Mouse (Mus musculus) embryonic stem cell, embryonic (primary cell): ENCODE data around the gene Snai3.

Experiments
- CTCF ChIA-PET, 4 experiments: fragments of 300-600 bp in 2 of 4; fragments of 350-600 bp in 2 of 4; sonication (Branson Sonifier 250); formaldehyde crosslinking; loops; one replicate each; lab custom pipeline; 2022; ENCODE audit warnings: inconsistent platforms in 2 of 4; lab: Charles Lee
- POLR2A ChIA-PET, 4 experiments: fragments of 300-600 bp in 2 of 4; fragments of 350-600 bp in 2 of 4; sonication (Branson Sonifier 250); formaldehyde crosslinking; loops; one replicate each; lab custom pipeline; 2022; ENCODE audit warnings: antibody characterized with exemption in 4 of 4, inconsistent platforms in 1 of 4; lab: Charles Lee

Gene Snai3

DNA sequence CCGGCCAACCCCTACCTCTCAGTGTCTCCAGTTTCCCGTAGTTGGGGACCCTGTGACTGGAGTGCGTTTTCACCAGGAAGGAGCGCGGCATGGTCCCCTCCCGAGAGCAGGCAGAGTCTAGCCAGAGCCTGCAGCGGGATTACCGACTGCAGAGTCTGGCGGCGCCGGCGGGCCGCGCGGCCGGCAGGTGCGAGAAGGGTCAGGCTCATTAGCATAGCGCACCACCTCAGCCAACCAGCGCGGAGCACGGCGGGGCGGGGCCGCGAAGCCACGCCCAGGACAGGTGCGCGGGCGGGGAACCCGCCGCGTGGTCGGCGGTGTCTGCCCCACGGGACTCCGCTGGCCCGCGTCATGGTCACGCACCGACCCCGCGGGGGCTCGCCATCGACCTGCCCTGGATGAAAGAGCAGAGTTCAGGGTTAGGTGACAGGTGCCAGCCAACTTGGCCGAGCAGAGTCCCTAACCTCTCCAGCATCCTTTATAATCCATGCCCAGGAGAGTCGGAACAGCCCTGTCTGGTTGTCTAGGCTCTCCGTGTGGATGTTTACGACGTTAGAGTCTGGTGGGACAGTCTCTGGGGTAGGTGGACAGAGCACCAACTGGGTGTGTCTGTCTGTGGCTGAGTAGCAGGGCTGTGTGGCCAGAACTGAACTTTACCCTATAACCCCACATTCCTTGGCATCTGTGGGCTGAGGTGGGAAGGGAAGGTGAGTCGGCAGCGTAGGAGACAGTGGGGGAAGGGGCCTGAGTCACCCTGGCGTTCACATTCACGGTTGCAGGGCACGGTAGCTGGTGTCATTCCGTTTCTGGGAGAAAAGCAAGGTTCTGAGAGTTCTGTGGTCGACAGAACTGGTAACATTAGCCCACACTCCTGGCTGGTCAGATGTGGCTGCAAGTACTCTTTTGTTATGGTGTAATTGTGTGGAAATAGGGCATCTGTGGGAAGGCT lies at the start of gene Snai3:
Snai3 (minus strand) TSS at position 210 of the 949 bp plus-strand sequence.
- ChIA-PET CTCF (interaction anchor here (0.6 to 1.8 kb wide), 13 partner anchors 8 to 1342 kb away, joined by 3 to 31 read pairs (median 3); partner anchors contain the start of gene Mvd (in 2 of the 4)), POLR2A (interaction anchor here in 3 of 4 experiments (0.6 to 6.8 kb wide), 36 partner anchors 8 to 511 kb away, joined by 3 to 91 read pairs (median 3); partner anchors contain the start of genes Mvd (in 2 of the 3), Cdt1 (in 1 of the 3), Cyba (in 1 of the 3) and Galns (in 1 of the 3))

DNA sequence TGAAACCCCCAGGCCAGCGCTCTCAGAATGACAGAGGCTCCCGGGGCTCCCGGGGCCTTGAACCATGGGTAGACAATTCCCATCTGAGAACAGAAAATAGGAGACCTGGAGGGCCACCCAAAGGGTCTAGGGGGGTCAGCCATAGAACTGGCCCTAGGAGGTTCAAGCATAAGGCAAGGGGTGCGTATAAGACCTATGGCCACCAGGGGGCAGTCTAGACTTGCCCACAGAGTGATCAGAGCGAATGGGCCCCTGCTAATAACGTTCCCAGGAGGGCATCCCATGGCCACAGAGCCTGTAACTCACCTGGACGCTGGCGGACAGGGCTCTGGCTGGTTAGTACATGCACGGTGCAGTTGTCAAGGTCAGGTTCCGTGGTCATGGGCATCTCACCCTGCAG lies 40.3 kb upstream of the Snai3 start:
- ChIA-PET POLR2A (interaction anchor here in 2 of 4 experiments (0.9 to 4.2 kb wide), 9 partner anchors 10 to 110 kb away, joined by 3 to 59 read pairs (median 5); partner anchors contain the start of genes Cdt1 (in 2 of the 2), Galns (in 1 of the 2) and Piezo1 (in 1 of the 2)), CTCF (interaction anchor here in 2 of 4 experiments (0.9 to 5.5 kb wide), 5 partner anchors 10 to 58 kb away, joined by 3 to 35 read pairs (median 3); partner anchors contain the start of genes Piezo1 (in 2 of the 2) and Mvd (in 1 of the 2))

DNA sequence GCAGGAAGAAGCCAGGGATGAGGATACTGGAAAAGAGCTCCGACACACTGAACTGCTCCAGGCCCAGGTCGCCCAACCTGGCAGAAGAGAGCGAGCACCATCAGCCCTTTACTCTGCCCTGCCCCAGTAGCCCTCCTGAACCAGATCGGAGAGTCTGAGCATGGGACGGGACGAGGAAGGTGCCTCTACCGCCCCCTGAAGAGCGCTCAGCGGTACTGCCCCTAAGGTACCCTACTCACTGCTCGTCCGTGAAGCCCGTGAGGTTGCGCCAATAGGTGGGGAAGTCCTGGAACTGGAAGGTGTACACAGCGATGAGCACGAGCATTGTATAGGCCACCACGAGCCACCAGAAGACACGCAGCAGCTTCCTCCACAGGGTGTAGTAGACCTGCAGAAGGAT lies 37.4 kb upstream of the Snai3 start:
- ChIA-PET CTCF (interaction anchor here (0.6 to 2.7 kb wide), 23 partner anchors 10 to 654 kb away, joined by 3 to 14 read pairs (median 4); partner anchors contain the start of gene Piezo1 (in 2 of the 4)), POLR2A (interaction anchor here (0.9 to 4.4 kb wide), 14 partner anchors 9 to 77 kb away, joined by 3 to 28 read pairs (median 4); partner anchors contain the start of gene Piezo1 (in 3 of the 4))

DNA sequence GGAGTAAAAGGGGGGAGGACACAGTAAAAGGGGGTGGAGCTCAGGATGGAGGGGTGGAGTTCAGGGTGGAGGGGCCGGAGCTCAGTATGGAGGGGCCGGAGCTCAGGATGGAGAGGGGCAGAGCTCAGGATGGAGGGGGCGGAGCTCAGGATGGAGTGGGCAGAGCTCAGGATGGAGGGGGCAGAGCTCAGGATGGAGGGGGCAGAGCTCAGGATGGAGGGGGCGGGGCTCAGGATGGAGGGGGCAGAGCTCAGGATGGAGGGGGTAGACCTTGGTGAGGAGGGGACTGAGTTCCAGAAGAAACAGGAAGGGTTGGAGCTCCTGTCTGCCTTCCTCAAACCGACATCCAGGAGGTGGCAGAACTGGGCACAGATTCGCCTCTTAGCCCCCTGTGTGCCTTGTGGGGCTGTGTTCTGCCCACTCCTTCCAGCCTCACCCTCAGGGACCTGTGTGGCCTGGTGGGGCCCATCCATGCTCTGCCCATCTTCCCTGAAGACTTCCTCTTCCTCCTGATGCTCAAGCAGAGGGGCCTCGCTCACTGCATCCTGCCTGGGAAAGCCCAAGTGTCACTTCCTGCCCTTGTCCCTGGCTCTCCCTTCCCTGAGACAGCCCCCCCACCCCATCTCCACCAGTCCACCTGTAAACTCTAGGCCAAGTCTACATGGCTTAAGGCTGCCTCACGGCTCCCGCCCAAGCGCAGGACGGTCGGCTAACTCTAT lies 36.6 kb upstream of the Snai3 start:
- ChIA-PET CTCF (interaction anchor here (0.5 to 2.7 kb wide), 28 partner anchors 9 to 1898 kb away, joined by 3 to 14 read pairs (median 3); partner anchors contain the start of gene Piezo1 (in 2 of the 4)), POLR2A (interaction anchor here (0.6 to 4.4 kb wide), 23 partner anchors 10 to 629 kb away, joined by 3 to 28 read pairs (median 4); partner anchors contain the start of genes Piezo1 (in 2 of the 4) and Cdt1 (in 1 of the 4))

DNA sequence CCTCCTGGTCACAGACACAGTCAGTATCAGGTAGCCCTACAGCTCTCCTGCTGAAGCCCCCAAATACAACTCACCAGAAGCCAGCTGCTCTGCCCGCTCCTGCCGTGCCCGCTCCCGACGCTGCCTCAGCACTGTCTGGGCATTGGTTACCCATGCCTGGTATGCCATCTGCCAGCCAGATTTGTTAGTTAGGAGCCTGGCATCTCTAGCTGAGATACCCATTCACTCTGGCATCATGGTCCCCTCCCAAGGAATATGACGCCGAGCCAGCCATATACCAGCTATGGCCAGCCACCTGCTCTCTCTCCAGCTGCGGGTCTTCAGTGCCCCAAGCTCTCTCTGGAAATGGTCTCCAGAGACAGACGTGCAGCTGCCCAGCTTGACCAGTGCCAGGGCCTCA lies 27.9 kb upstream of the Snai3 start:
- CTCF ChIA-PET, result interaction anchor here (0.5 to 1.9 kb wide), 6 partner anchors 9 to 599 kb away, joined by 3 to 14 read pairs (median 4); no protein-coding TSS in a partner anchor
- POLR2A ChIA-PET, result interaction anchor here in 2 of 4 experiments (0.8 to 2.1 kb wide), 7 partner anchors 9 to 86 kb away, joined by 3 to 7 read pairs (median 3); partner anchors contain the start of gene Cdt1 (in 1 of the 2)

DNA sequence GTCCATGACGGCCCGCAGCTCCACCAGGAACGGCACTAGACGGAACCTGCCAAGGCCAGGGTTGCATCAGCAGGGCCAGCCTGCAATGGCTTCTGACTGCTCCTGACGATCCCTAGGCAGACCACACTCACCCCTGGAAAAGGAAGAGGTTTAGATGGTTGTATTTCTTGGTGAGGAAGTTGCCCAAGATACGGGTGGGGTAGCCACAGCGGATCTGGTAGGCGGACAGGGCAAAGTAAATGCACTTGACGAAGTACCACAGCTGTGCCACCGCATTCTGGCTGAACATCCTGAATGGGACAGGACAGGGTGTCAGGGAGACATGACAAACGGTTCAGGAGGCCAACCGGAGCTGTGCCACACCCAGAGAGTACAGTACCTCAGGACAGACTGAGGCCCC lies 24.3 kb upstream of the Snai3 start:
- ChIA-PET CTCF (no interaction called here), POLR2A (interaction anchor here in 2 of 4 experiments (1.0 to 1.6 kb wide), 4 partner anchors 12 to 67 kb away, joined by 3 to 5 read pairs (median 4); partner anchors contain the start of gene Piezo1 (in 1 of the 2))

DNA sequence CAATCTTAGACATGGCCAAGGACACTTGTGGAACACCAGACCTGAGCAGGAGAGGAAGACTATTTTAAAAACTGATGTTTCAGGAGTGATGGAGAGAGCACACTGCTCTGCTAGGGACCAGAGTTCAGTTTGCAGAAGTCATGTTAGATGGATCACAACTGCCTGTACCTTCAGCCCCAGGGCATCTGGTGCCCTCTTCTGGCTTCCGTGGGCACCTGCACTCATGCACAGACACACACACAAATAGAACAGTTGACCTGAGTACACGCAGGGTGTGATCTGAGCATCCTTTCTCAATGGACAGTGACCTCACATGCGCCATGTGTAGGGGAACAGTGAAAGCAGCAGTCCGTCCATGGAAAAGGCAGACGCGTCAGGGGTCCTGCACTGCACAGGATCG lies 23.3 kb upstream of the Snai3 start:
- POLR2A ChIA-PET, result interaction anchor here in 2 of 4 experiments (0.6 to 1.6 kb wide), 7 partner anchors 33 to 81 kb away, joined by 3 to 5 read pairs (median 4); partner anchors contain the start of gene Piezo1 (in 1 of the 2)
- CTCF ChIA-PET, result no interaction called here

DNA sequence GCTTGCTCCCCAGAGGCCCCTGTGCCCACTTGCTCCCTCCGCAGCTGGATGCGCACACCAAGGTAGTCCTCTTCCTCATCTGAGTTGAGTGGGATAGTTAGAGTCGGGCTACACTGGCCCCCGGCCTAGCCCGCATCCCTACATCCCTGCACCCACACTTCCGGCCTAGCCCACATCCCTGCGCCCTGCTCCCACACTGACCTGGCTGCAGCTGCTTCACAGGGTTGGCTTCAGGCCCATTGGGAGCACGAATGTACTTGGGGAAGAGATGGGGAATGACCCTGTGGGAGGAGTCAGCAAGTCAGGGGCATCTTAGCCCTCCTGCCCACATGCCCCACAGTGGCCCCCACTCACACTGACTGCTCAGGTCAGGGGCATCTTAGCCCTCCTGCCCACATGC lies 21.9 kb upstream of the Snai3 start:
- ChIA-PET CTCF (interaction anchor here in 2 of 4 experiments (1.0 to 1.5 kb wide), 2 partner anchors 16 to 46 kb away, joined by 3 to 4 read pairs; no protein-coding TSS in a partner anchor), POLR2A (interaction anchor here in 2 of 4 experiments (1.1 to 2.2 kb wide), 10 partner anchors 13 to 92 kb away, joined by 3 to 6 read pairs (median 4); partner anchors contain the start of gene Cdt1 (in 1 of the 2))

DNA sequence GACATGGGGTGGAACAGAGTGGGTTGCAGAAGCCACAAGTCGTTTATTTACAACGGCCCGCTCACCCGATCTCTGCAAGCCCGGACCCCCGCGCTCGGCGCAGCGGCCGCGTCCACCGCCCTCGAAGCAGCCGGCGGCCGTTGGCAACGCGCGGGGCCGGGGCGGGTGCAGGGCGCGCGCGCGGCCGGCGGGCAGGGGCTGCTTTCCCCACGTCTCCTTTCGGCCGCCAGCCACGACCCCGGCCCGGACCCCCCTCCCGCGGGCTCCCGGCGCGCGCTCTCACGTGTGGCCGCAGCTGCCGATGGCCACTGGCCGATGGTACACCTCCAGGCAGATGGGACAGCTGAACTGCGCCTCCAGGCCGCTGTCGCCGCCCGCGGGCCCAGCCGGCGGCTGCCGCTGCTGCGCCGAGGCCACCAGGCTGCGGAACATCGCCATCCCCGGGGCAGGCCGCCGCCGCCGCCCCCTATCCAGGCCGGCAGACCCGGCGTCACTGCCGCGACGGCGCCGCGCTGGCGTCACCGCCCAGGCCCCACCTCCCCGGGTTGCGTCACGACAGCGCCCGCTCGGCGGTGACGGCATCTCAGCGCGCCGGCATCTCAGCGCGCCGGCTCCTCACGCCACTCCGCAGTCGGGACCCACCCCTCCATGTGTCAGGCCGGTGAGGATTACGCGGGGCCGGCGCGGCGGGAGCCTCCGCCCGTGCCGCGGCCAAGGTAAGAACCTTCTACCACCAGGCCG lies 15.2 kb upstream of the Snai3 start, which contains the start of the genes Rnf166 and Ctu2:
Rnf166 (minus strand) TSS at position 485 of the 741 bp plus-strand sequence.
Ctu2 (plus strand) TSS at position 564 of the 741 bp plus-strand sequence.
- ChIA-PET POLR2A (interaction anchor here (0.6 to 2.4 kb wide), 12 partner anchors 11 to 99 kb away, joined by 3 to 11 read pairs (median 4); partner anchors contain the start of genes Mvd (in 1 of the 4) and Snai3 (in 1 of the 4)), CTCF (no interaction called here)

DNA sequence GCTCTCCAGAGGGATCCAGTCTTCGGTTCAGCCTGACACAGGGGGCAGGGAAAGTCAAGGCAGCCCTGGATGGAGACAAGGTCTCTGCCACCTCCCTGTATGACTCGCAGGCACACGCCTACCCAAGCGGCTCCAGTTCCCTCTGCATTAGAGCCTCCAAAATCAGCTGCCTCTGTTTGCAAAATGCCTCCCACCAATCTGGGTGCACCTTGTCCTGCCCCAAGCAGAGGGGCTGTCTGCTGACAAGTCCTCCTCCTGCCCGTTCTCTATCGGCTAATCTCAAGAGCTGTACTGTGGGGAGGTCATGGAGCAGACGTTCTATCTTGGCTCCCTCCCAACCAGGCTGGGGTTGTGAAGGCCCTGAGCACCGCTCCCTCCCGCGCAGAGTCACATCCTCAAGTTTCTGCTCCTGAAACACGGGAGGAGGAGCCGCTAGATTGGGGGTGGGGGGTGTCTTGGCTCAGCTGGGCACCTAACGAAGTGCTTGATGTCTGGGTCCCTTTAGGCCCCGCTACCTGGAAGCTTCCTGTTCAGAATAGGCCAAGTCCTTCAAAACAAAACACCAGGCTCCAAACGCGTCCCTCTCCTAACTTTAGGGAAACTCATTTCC lies 14.5 kb upstream of the Snai3 start:
- ChIA-PET POLR2A (interaction anchor here (0.6 to 2.4 kb wide), 10 partner anchors 10 to 100 kb away, joined by 3 to 11 read pairs (median 4); partner anchors contain the start of genes Mvd (in 1 of the 4) and Snai3 (in 1 of the 4)), CTCF (interaction anchor here in 2 of 4 experiments (0.6 to 0.8 kb wide), 3 partner anchors 14 to 60 kb away, joined by 3 to 8 read pairs (median 3); partner anchors contain the start of gene Mvd (in 1 of the 2))

DNA sequence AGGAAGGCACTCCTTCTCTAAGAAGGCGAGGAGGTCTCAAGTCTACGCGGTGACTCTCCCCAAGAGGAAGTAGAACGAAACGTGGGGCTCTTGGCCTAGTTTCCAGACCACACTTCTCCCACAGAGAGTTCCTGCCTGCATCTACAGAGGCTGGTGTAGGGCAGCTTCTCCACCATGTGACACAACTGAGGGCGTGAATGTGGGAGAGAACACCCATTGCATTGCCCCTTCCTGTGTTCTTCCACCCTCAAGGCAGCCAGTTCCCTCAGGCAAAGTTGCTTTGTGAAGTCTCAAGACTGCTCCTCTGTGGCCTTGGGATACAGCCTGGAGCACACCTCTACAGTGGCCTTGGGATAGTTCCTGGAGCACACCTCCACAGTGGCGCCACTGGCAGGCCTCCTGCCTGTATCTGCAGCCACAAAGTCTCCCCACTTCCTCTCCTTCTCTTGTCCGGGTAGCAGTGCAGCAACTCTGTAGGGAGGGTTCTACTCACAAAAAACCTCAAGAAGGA lies 13.4 kb upstream of the Snai3 start:
- CTCF ChIA-PET, result no interaction called here
- POLR2A ChIA-PET, result interaction anchor here in 2 of 4 experiments (1.2 to 2.0 kb wide), 3 partner anchors 30 to 101 kb away, joined by 3 to 5 read pairs (median 5); partner anchors contain the start of gene Mvd (in 1 of the 2)

DNA sequence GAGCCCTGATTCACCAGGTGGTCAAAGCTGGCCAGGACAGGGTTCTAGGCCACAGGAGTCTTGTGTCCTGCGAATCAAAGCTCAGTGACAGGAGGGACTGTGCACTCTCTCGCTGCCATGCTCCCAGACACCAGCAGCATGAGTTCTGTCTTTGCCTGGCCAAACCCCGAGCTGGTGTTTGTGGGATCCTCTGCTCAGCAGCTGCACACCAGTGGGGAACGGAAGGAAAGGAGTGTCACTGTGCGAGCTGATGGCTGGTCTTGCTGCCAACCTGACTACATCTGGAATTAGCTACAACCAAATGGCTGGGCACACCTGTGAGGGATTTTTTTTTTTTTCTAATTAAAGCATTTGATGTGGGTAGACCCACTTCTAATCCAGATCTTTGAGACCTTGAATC lies 10.2 kb upstream of the Snai3 start:
- POLR2A ChIA-PET, result interaction anchor here in 3 of 4 experiments (0.6 to 2.8 kb wide), 5 partner anchors 27 to 520 kb away, joined by 3 to 12 read pairs (median 3); partner anchors contain the start of gene Mvd (in 1 of the 3)
- CTCF ChIA-PET, result no interaction called here

DNA sequence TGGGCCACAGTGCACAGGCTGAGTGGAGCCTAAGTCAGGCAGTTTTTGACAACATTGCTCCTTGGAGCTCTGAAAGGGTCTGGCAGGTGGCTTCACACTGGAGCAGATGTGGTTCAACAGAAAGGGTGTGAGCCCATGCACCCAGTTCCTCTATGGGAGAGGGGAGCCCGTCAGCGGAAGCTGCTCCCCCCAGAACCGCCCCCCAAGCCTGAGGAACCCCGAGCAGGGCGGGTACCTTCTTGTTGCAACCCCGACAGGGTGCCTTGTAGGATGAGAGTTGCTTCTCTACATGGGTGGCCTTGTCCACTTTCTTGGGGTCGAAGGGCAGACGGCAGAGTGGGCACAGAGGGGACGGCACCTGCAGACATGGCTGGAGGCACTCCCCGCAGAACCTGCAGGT lies 9.4 kb upstream of the Snai3 start:
- POLR2A ChIA-PET, result interaction anchor here in 1 of 4 experiments (0.8 to 2.8 kb wide), 5 partner anchors 10 to 519 kb away, joined by 3 to 12 read pairs (median 5); partner anchors contain the start of genes Cyba, Mvd and Snai3
- CTCF ChIA-PET, result no interaction called here

DNA sequence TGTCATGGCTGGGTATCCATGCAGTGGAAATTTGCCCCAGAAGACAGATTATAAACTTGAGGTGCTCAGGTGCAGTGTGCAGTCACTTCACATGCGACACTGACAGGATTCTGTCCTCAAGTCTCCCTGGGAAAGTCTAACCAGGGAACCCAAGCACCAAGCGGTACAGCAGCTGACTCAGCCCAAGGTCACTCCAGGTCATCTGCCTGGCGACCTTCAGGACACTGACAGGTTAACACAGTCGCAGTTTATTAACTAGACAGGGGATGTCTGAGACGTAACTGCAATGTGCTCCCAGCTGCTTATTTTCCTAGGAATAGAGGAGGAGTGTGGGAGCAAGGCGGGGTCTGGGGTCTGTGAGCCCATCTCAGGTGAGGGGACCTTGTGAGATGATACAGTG lies 8.9 kb upstream of the Snai3 start:
- ChIA-PET POLR2A (interaction anchor here in 2 of 4 experiments (0.7 to 2.8 kb wide), 6 partner anchors 9 to 519 kb away, joined by 3 to 12 read pairs (median 4); partner anchors contain the start of genes Cyba (in 1 of the 2), Mvd (in 1 of the 2) and Snai3 (in 1 of the 2)), CTCF (interaction anchor here in 1 of 4 experiments (0.5 kb wide), 1 partner anchor 546 kb away, joined by 12 read pairs; no protein-coding TSS in a partner anchor)

DNA sequence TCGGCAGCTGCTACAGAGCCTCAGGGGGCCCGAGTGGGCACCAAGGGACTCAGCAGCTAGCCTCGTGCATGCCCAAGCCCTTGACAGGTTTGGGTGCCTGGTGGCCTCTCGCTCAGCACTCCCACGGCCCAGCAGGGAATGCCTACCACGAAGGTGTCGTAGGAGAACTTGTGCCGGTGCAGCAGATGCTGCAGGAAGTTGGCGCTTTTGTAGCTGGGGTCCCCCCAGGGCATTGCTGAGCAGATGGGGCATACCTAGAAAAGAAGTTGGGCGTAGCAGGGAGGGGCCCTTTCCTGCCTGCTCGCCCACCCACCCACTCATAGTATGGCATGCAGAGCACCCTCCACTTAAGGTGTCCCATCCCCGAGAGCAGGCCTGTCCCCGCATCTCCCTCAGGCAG lies 7.3 kb upstream of the Snai3 start:
- POLR2A ChIA-PET, result interaction anchor here in 1 of 4 experiments (1.2 kb wide), 1 partner anchor 89 kb away, joined by 3 read pairs; no protein-coding TSS in a partner anchor
- CTCF ChIA-PET, result no interaction called here
